Mouse (Mus musculus) frontal cortex, postnatal 10 days (tissue): ENCODE measurements around the gene Trip10.
"Not testable (repeated sequence)": the region's sequence is repeated elsewhere in the genome, so short reads cannot be mapped to it uniquely, and the experiment has no call there.

Experiments
- DNase-seq, 2 experiments: peaks; one replicate each; pipeline ENCODE4 v3.0.0; 2022; ENCODE audit warnings: low spot score in 2 of 2, mixed read lengths in 1 of 2

The Trip10 gene

DNA sequence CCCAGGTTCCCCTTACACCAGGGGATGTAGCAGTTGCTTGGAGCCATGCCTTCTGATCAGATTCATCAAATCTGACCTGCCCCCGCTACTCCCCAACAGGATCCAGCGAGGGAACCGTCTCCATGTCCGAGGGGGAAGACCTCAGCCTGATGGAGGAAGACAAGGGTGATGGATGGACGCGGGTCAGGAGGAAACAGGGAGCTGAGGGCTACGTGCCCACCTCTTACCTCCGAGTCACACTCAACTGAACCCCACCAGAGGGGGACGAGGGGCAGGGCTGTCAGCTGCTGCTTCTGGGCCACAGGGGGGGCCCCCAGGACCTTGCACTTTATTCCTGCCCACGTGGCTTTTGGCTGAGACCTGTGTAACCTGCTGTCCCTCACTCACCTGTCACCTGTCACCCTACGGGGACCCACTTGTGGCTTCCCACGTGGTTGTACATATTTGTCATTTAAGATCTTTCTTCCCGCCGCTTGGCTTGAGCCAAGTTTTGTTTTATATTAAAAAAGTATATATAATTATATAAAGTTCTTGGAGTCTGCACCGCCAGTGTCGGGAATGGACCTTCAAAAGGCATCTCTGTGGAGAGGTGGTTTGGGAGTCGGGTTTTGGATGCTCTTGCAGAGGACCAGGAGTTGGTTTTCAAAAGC, 13.8 kb downstream of the Trip10 start:
- DNase-seq, result no peak

DNA sequence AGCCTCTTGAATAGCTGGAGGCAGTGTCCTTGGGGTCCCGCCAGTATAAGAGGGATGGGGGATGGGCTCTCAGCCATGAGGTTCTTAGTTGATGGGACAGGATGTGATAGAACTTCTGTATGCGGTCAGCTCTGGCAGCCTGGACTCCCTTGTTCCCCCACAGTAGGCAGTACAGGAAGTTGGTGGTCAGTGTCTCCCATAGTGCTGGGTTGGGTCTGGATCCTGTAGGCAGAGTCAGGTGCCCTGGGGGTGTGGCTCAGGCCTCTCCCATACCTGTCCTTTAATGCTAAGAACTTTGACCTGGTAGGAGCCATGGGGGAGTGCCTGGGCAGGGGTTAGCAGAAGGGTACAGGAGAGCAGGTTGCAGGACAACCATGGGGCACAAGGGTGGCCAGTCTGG, 14.9 kb downstream of the Trip10 start:
- DNase-seq, result no peak

DNA sequence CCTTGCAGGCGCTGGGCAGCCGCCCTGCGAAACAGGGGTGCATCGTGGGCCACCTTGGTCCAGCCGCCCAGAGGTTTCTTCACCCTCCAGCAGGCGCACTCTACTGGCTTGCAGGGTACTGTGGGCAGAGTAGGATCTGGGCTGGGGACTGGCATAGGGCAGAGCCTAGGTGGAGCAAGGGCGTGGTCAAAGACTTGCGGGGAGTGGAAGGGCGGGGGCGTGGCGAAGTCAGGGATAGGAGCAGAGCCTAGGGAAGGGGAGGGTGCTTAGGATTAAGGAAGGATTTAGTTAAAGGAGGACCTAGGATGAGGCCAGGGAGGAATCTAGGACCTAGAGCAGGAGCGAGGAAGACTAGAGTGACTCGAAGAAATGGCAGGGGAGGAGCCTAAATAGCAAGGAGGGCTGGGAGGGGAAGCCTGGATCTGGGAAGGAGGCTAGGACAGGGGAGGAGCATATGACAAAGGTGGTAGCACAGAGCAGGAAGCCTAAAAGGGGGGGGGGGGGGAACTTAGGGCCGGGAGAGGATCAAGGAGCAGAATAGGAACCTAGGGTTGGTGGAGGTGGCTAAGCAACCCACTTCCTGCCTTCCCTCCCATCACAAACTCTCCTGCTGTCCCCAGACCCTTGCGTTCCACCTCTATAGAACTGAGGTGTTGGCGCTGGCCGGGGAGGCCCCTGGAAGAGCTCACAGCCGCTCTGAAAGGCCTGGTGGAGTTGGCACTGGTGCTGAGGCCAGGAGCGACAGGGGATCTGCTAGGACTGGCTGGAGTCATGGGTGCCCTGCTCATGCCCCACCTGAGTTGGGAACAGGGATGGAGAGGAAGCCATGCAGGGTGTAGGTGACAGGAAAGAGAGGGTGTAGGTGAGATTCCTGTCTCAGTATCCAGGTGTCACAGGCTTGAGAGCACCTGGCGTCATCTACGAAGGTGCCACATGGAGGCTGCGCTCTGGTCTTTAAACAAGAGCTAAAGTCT, 16.0 kb downstream of the Trip10 start:
- DNase-seq, result peak in 1 of 2 experiments; percentile 31

GRCm38 (mm10) chr17:57267556-57268126, 18.4 kb downstream of the Trip10 start:
- no peak for DNase-seq

DNA sequence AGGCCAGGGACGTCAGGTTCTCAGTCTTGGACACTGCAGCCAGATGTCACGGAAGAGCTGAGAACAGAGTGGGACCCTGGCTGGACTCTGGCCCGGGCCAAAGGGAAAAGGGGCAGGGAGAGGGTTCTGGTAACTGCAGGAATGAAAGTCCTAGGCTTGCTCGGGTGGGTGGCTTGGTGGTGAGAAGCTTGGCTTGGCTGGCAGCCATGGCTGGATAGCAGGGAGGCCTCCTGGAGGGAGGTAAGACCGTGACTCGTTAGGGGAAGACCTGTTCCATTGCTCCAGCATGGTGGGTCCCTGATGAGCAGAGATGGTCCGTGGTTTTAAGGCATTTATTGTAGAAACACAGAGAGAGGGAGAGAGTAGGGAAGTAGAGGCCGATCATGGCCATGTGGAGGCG, 22.0 kb downstream of the Trip10 start:
- DNase-seq, result no peak

- no peak for DNase-seq
Measured at GRCm38 (mm10) chr17:57273846-57274245, 24.6 kb downstream of the Trip10 start.

- DNase-seq, result no peak
Measured at GRCm38 (mm10) chr17:57274686-57275085, 25.4 kb downstream of the Trip10 start.

DNA sequence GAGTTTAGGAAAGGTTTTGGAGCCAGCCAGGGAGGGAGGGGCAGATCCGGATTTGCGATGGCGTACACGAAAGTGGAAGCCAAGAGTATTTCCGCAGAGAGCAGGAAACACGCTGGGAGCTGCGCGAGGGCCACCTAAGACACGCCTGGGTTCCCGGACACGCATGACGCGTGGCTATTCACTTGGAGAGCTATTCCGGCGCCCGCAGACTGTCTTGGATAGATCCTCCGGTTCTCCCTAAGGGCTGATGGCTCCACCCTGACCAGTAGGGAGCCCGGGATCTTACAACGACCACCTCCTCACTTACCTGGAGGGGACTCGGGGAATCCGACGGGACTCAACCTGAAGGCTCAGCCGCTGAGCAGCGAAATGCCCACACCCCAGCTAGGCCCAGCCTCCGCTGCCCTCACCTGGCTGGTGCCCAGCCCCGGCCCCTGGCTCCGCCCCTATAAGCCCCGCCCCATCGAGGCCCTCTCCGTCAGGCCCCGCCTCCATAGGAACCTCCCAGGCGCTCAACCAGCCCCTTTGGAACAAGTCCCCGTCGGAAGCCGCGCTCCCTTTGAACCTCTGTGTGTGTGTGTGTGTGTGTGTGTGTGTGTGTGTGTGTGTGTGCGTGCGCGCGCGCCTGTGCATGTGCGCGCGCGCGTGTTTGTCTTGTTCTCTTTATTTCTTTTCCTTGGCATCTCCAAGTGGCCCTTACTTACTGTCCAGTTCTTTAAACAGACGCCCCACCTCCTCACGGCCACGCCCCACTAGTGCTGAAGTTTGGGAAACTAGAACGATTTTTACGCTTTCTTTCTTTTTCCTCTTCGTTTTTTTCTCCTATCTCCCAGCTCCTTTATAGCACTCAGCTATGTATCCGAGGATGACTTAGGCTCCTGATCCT, 26.1 kb downstream of the Trip10 start:
- peak in 1 of 2 experiments; percentile 49 for DNase-seq

- no peak for DNase-seq
Measured at GRCm38 (mm10) chr17:57275997-57276351, 26.7 kb downstream of the Trip10 start.

- peak; percentile 55 to 63 for DNase-seq
Measured at GRCm38 (mm10) chr17:57276634-57277121, 27.4 kb downstream of the Trip10 start.

DNA sequence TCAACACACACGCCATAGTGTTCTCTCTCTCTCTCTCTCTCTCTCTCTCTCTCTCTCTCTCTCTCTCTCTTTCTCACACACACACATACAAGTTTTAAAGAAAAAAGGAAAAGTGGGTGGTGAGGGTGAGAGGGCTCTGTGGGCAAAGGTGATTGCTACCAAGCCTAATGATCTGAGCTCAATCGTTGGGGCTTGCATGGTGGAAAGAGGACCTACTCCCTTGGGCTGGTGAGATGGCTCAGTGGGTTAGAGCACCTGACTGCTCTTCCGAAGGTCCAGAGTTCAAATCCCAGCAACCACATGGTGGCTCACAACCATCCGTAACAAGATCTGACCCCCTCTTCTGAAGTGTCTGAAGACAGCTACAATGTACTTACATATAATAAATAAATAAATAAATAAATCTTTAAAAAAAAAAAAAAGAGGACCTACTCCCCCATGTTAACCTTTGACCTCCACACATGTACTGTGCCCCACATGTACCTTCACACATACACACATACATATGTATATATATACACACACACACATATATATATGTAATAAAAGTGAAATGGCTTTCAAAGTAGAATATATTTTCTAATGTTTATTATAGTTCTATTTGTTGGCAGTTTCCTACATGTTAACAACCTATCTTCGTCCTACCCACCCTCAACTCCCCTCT, 28.5 kb downstream of the Trip10 start:
- DNase-seq, result not testable (repeated sequence)

DNA sequence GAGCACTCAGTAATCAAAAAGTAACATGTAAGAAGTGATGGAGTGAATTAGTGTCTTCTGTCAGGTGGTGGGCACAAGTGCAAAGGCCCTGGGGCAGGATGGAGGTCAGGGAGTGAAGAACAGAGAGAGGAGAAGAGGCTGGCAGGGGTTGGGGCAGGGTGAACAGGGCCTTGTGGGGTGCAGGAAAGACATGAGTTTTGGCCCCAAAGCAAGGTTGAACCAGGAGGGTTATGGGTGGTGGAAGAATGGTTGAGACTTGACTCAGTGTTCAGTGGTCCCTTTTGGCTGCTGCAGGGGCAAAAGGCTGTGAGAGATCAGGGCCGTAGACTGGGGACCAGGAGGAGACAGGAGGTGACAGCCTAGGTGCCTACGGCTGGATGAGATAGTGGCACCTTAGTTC, 29.3 kb downstream of the Trip10 start:
- no peak for DNase-seq

- no peak for DNase-seq
Measured at GRCm38 (mm10) chr17:57278943-57279590, 29.8 kb downstream of the Trip10 start, which contains the start of gene Vav1. Vav1 (plus strand) TSS chr17:57279100.

- DNase-seq, result no peak
Measured at GRCm38 (mm10) chr17:57279591-57280224, 30.5 kb downstream of the Trip10 start.

DNA sequence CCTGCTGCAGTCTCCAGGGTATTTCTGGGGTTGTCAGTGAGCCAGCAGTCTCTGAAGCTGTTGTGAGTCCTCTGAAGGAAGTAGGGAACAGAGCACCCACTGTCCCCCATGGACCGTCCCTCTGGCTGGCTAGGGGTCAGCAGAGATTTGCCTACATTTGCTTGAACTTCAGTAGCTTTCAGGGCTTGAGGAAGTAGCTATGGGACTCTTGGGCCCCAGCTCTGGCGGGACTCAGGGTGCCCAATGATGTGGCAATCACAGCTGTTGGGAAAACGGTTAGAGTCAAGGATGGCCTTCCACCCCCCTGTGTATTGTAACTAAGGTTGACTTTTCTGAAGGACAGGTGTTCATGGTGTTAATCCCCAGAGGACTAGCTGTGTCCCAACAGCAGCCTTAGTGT, 31.2 kb downstream of the Trip10 start:
- peak in 1 of 2 experiments; percentile 38 for DNase-seq

GRCm38 (mm10) chr17:57283906-57284305, 34.7 kb downstream of the Trip10 start:
- no peak for DNase-seq

DNA sequence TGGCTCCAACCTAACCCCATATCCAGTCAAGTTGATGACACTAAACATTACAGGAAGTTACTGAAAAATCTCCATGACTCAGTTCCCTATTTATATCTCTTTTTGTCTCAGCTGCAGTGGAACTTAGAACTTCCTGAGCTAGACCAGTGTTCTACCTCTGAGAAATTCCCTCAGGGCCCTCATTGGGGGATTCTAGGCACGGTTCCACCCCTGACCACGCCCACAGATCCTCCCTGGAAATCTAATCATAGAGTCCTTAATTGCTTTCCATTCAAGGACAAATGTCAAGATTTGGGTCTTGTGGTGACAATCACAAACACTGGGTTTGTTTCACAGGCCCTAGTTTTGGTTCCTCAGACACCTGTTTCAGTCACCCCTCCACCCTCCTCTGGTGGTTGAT, 35.8 kb downstream of the Trip10 start:
- DNase-seq, result no peak

DNA sequence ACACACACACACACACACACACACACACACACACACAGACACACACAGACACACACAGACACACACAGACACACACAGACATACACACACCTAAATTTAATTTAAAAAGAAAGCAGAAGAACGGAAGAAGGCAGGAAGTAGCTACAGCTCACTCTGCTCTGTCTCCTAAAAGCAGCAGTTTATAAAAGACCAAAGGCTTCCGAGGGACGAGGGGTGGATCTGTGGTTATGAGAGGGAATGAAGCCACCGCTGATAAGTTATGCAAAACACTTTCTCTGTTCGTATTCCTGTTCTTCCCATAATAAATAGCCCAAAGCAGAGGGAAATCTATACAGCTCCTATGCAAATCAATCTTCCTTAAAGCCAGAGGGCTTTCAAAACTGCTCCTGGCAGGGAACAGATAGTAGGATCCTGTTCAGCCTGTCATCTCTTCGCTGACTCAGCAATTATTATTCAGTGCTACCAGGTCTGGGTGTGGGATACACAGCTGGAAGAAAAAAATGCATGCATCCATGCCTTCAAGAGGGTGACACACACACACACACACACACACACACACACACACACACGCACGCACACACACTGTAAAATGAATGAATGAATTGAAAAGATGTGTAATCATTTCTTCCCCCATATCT, 37.6 kb downstream of the Trip10 start:
- DNase-seq, result no peak

- DNase-seq, result no peak
Measured at GRCm38 (mm10) chr17:57289252-57289651, 40.0 kb downstream of the Trip10 start.
